Mouse (Mus musculus) forebrain, embryonic 13.5 days (tissue): ENCODE results near the gene Pde4dip. TPM values are rescaled to one million over a fixed set of nuclear protein-coding genes. Genes with fewer than 3 reads are reported as not detected.

Experiments used
- ATAC-seq: fragments of 200-750 bp; cut with Nextera tagmentation; 2 replicates; pipeline ENCODE4 v1.8.0; 2017
- H3K27ac ChIP-seq: fragments of 300-500 bp; sonication (generic); 2 replicates; pipeline ENCODE4 v1.5.1; 2015; ENCODE audit warnings: inconsistent platforms, mild to moderate bottlenecking, moderate library complexity
- H3K27me3 ChIP-seq: fragments of 300-500 bp; sonication (generic); 2 replicates; pipeline ENCODE4 v1.6.1; 2015; ENCODE audit warnings: mild to moderate bottlenecking, inconsistent platforms
- H3K36me3 ChIP-seq: fragments of 300-500 bp; sonication (generic); 2 replicates; pipeline ENCODE4 v1.6.1; 2015; ENCODE audit warnings: mild to moderate bottlenecking, inconsistent platforms; ENCODE audit not compliant: poor library complexity, severe bottlenecking
- H3K4me1 ChIP-seq: fragments of 300-500 bp; sonication (generic); 2 replicates; pipeline ENCODE4 v1.6.1; 2015; ENCODE audit warnings: inconsistent platforms
- H3K4me2 ChIP-seq: fragments of 300-500 bp; sonication (generic); 2 replicates; pipeline ENCODE4 v1.6.1; 2015; ENCODE audit warnings: inconsistent platforms, mild to moderate bottlenecking, moderate library complexity
- H3K4me3 ChIP-seq: fragments of 300-500 bp; sonication (generic); 2 replicates; pipeline ENCODE4 v1.5.1; 2015; ENCODE audit warnings: mild to moderate bottlenecking, inconsistent platforms
- H3K9ac ChIP-seq: fragments of 300-500 bp; sonication (generic); 2 replicates; pipeline ENCODE4 v1.6.1; 2015; ENCODE audit warnings: mild to moderate bottlenecking, inconsistent platforms
- H3K9me3 ChIP-seq: fragments of 300-500 bp; sonication (generic); replicated peaks from 2 replicates; pipeline ENCODE4 v1.6.1; 2016; ENCODE audit warnings: inconsistent platforms
- WGBS: fragments of 180-500 bp; shearing (Covaris S2); methylation state at CpG from one replicate; pipeline ENCODE4 v1.1.7; 2015; 5-methylcytosine and 5-hydroxymethylcytosine counted together
- polyA plus RNA-seq: library from polyadenylated mRNA; unstranded; fragments of >200 nt; fragmentation: Nextera tagmentation; extraction: Ambion mirVana; gene quantifications from 2 replicates; pipeline ENCODE4 v1.2.1, GENCODE M21; 2015

The Pde4dip gene
- polyA plus RNA-seq, 1 experiment from 2014 or later: 37.3 TPM

GRCm38 (mm10) chr3:97860820-97861451 lies 27.6 kb downstream of the Pde4dip start:
- H3K4me2 ChIP-seq: no peak overlapping the region
- H3K36me3 ChIP-seq: no peaks in the 10 kb centered on the region
- 89% methylated on average over 7 of the region's 7 CpGs for WGBS
- peaks cover 4% of the 10 kb centered on the region; the same call in 1 of the 2 replicates for H3K27me3 ChIP-seq
- H3K9ac ChIP-seq: no peak overlapping the region
- no peak overlapping the region for H3K4me3 ChIP-seq
- H3K9me3 ChIP-seq: no peaks in the 10 kb centered on the region
- no peaks in the 10 kb centered on the region for H3K4me1 ChIP-seq
- ATAC-seq: no peak; the same call in 1 of the 2 replicates
- H3K27ac ChIP-seq: no peak overlapping the region

- no peak overlapping the region for H3K27ac ChIP-seq
- H3K9ac ChIP-seq: no peak overlapping the region
- H3K9me3 ChIP-seq: no peaks in the 10 kb centered on the region
- no peaks in the 10 kb centered on the region for H3K36me3 ChIP-seq
- WGBS: 90% methylated on average over 1 of the region's 1 CpGs
- peaks cover 4% of the 10 kb centered on the region; the same call in 1 of the 2 replicates for H3K4me1 ChIP-seq
- no peak overlapping the region for H3K4me2 ChIP-seq
- ATAC-seq: no peak
- H3K4me3 ChIP-seq: no peak overlapping the region
- H3K27me3 ChIP-seq: no peaks in the 10 kb centered on the region
Measured at GRCm38 (mm10) chr3:97859400-97859799, 29.1 kb downstream of the Pde4dip start.

GRCm38 (mm10) chr3:97854575-97855384 lies 33.7 kb downstream of the Pde4dip start:
- ATAC-seq: peak; percentile 89
- Histone ChIP-seq H3K36me3 (no peaks in the 10 kb centered on the region), H3K27me3 (no peaks in the 10 kb centered on the region), H3K27ac (peak overlapping the region; percentile 25; the same call in 1 of the 2 replicates), H3K4me3 (no peak overlapping the region), H3K9ac (no peak overlapping the region), H3K4me1 (peaks cover 4% of the 10 kb centered on the region; the same call in 1 of the 2 replicates), H3K9me3 (no peaks in the 10 kb centered on the region), H3K4me2 (no peak overlapping the region)
- WGBS: 51% methylated on average over 9 of the region's 9 CpGs

GRCm38 (mm10) chr3:97851803-97852202 lies 36.7 kb downstream of the Pde4dip start:
- Histone ChIP-seq H3K4me2 (no peak overlapping the region), H3K4me1 (peaks cover 4% of the 10 kb centered on the region; the same call in 1 of the 2 replicates), H3K9ac (no peak overlapping the region), H3K27me3 (no peaks in the 10 kb centered on the region), H3K27ac (no peak overlapping the region), H3K4me3 (no peak overlapping the region), H3K9me3 (no peaks in the 10 kb centered on the region), H3K36me3 (no peaks in the 10 kb centered on the region)
- 89% methylated on average over 2 of the region's 2 CpGs for WGBS
- ATAC-seq: no peak

GRCm38 (mm10) chr3:97847626-97848025 lies 40.9 kb downstream of the Pde4dip start:
- H3K4me1 ChIP-seq: no peaks in the 10 kb centered on the region
- H3K4me3 ChIP-seq: no peak overlapping the region
- WGBS: 81% methylated on average over 3 of the region's 3 CpGs
- no peak overlapping the region for H3K9ac ChIP-seq
- no peak overlapping the region for H3K4me2 ChIP-seq
- H3K9me3 ChIP-seq: no peaks in the 10 kb centered on the region
- no peak overlapping the region for H3K27ac ChIP-seq
- H3K36me3 ChIP-seq: no peaks in the 10 kb centered on the region
- no peak for ATAC-seq
- no peaks in the 10 kb centered on the region for H3K27me3 ChIP-seq

GRCm38 (mm10) chr3:97846448-97846847 lies 42.1 kb downstream of the Pde4dip start:
- no peaks in the 10 kb centered on the region for H3K9me3 ChIP-seq
- no peaks in the 10 kb centered on the region for H3K4me1 ChIP-seq
- H3K36me3 ChIP-seq: no peaks in the 10 kb centered on the region
- ATAC-seq: no peak
- H3K27me3 ChIP-seq: no peaks in the 10 kb centered on the region
- H3K4me2 ChIP-seq: no peak overlapping the region
- no peak overlapping the region for H3K27ac ChIP-seq
- WGBS: 70% methylated on average over 4 of the region's 4 CpGs
- no peak overlapping the region for H3K9ac ChIP-seq
- no peak overlapping the region for H3K4me3 ChIP-seq

GRCm38 (mm10) chr3:97844821-97845201 lies 43.7 kb downstream of the Pde4dip start:
- no peaks in the 10 kb centered on the region for H3K27me3 ChIP-seq
- no peaks in the 10 kb centered on the region for H3K36me3 ChIP-seq

GRCm38 (mm10) chr3:97844163-97844820 lies 44.2 kb downstream of the Pde4dip start:
- no peaks in the 10 kb centered on the region for H3K36me3 ChIP-seq
- no peak overlapping the region for H3K4me3 ChIP-seq
- H3K4me1 ChIP-seq: no peaks in the 10 kb centered on the region
- H3K27ac ChIP-seq: no peak overlapping the region
- WGBS: 89% methylated on average over 7 of the region's 7 CpGs
- H3K9me3 ChIP-seq: no peaks in the 10 kb centered on the region
- ATAC-seq: no peak
- no peak overlapping the region for H3K9ac ChIP-seq
- H3K4me2 ChIP-seq: no peak overlapping the region
- H3K27me3 ChIP-seq: no peaks in the 10 kb centered on the region

More at GRCm38 (mm10) chr3:97844821-97845201, 43.7 kb downstream of the Pde4dip start:
- WGBS: 69% methylated on average over 2 of the region's 2 CpGs
- Histone ChIP-seq H3K27ac (no peak overlapping the region), H3K4me3 (no peak overlapping the region), H3K4me2 (no peak overlapping the region), H3K9ac (no peak overlapping the region), H3K4me1 (no peaks in the 10 kb centered on the region), H3K9me3 (no peaks in the 10 kb centered on the region)
- no peak for ATAC-seq

GRCm38 (mm10) chr3:97842641-97843040 lies 45.9 kb downstream of the Pde4dip start:
- Histone ChIP-seq H3K9ac (no peak overlapping the region), H3K4me1 (no peaks in the 10 kb centered on the region), H3K27me3 (no peaks in the 10 kb centered on the region), H3K36me3 (no peaks in the 10 kb centered on the region), H3K27ac (no peak overlapping the region), H3K4me2 (no peak overlapping the region), H3K4me3 (no peak overlapping the region), H3K9me3 (no peaks in the 10 kb centered on the region)
- 66% methylated on average over 2 of the region's 2 CpGs for WGBS
- ATAC-seq: no peak

GRCm38 (mm10) chr3:97840439-97840838 lies 48.1 kb downstream of the Pde4dip start:
- no peak overlapping the region for H3K27ac ChIP-seq
- no peak for ATAC-seq
- no peaks in the 10 kb centered on the region for H3K36me3 ChIP-seq
- H3K9ac ChIP-seq: no peak overlapping the region
- H3K27me3 ChIP-seq: no peaks in the 10 kb centered on the region
- 0 out of 2 replicates have a peak, but pooled peaks cover 3% of the 10 kb centered on the region for H3K9me3 ChIP-seq
- no peaks in the 10 kb centered on the region for H3K4me1 ChIP-seq
- no peak overlapping the region for H3K4me3 ChIP-seq
- H3K4me2 ChIP-seq: no peak overlapping the region

- no peaks in the 10 kb centered on the region for H3K36me3 ChIP-seq
- WGBS: 94% methylated on average over 5 of the region's 5 CpGs
Measured at GRCm38 (mm10) chr3:97835888-97836287, 52.6 kb downstream of the Pde4dip start.

GRCm38 (mm10) chr3:97834625-97835024 lies 53.9 kb downstream of the Pde4dip start:
- H3K4me1 ChIP-seq: no peaks in the 10 kb centered on the region
- H3K9me3 ChIP-seq: 0 out of 2 replicates have a peak, but pooled peaks cover 3% of the 10 kb centered on the region
- H3K27me3 ChIP-seq: no peaks in the 10 kb centered on the region
- ATAC-seq: no peak
- no peak overlapping the region for H3K4me3 ChIP-seq
- H3K27ac ChIP-seq: no peak overlapping the region
- H3K4me2 ChIP-seq: no peak overlapping the region
- WGBS: 37% methylated on average over 1 of the region's 1 CpGs
- no peak overlapping the region for H3K9ac ChIP-seq
- no peaks in the 10 kb centered on the region for H3K36me3 ChIP-seq

More at GRCm38 (mm10) chr3:97835888-97836287, 52.6 kb downstream of the Pde4dip start:
- no peak overlapping the region for H3K27ac ChIP-seq
- no peak overlapping the region for H3K4me3 ChIP-seq
- no peaks in the 10 kb centered on the region for H3K4me1 ChIP-seq
- no peak overlapping the region for H3K4me2 ChIP-seq
- no peaks in the 10 kb centered on the region for H3K27me3 ChIP-seq
- H3K9ac ChIP-seq: no peak overlapping the region
- no peak for ATAC-seq
- H3K9me3 ChIP-seq: 0 out of 2 replicates have a peak, but pooled peaks cover 3% of the 10 kb centered on the region
